ENCODE assay signal across 7 mouse cellular contexts in the genomic region with DNA sequence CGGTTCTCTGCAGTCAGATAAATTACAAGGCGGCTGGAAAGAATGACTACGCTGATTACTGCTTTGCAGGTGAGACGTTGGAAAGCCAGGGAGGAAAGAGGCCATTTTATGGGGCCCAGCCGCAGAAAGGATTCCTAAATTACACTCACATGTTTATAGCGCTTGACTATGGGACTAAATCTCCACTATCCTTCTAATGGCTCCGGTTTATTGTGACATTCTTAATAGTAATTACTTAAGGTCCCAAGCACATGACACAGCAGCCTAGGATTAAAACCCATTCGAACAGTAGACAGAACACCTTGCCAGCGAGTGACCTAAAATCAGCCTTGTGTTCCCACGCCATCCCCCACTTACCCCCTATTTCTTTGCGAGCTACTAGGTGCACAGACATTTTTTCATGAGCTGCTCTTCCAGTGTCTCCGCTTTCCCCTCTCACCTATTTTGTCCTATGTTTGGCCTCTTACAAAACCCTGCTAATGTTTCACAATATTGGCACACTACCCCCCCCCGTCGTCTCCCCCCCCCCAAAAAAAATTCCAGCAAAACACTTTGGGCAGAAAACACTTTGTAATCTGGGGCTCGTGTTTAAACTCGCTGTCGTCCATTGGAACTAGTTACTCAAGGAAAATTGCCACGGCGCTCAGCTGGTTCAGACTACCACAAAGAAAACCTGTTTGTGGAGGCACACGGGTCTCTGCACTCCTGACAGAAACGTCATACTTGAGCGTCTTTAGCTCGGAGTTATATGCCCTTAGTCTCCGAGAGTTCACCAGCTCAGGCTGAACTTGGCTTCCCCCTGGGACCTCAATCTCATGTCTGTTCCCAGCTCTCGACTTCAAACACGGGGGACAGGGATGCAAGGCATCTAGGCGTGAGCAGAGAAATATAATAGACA.
DNase-seq lines count a peak whose midpoint lies in the region; ATAC-seq and TF ChIP-seq lines count a peak whose summit lies in the region.

No protein-coding gene starts in this region.

- peak overlapping the region; percentile 21; the same call in 1 of the 2 replicates for H3K4me3 ChIP-seq in E14TG2a.4 (replicated peaks; ENCODE audit: low read length)
- H3K4me3 ChIP-seq in ES-E14 (ENCODE audit: insufficient read depth in 1 of 2, low read depth in 1 of 2, low read length in 2 of 2, poor library complexity in 1 of 2, severe bottlenecking in 1 of 2), result peak overlapping the region in 1 of 2 experiments; percentile 52; a peak in 3 of 4 replicates
- no peak overlapping the region for H3K4me3 ChIP-seq in hindbrain, embryonic 11.5 days (ENCODE audit: low read depth, low read length)
- peak overlapping the region; percentile 33 for H3K4me3 ChIP-seq in limb, embryonic 13.5 days
- peak overlapping the region; percentile 32 for H3K4me3 ChIP-seq in neural tube, embryonic 15.5 days (replicated peaks)

- no peaks in the 10 kb centered on the region for H3K27me3 ChIP-seq in E14TG2a.4 (ENCODE audit: insufficient read depth, low read length)
- H3K27me3 ChIP-seq in hindbrain, embryonic 11.5 days (ENCODE audit: control insufficient read depth, insufficient read depth, low read length), result no peaks in the 10 kb centered on the region
- peaks cover 4% of the 10 kb centered on the region; the same call in 1 of the 2 replicates for H3K27me3 ChIP-seq in limb, embryonic 13.5 days
- no peaks in the 10 kb centered on the region for H3K27me3 ChIP-seq in neural tube, embryonic 15.5 days (replicated peaks)

- H3K27ac ChIP-seq in ES-E14 (ENCODE audit: insufficient read depth, low read depth, low read length, poor library complexity, severe bottlenecking), result no peak overlapping the region
- no peak overlapping the region for H3K27ac ChIP-seq in hindbrain, embryonic 11.5 days (ENCODE audit: low read depth, low read length)
- H3K27ac ChIP-seq in limb, embryonic 13.5 days, result no peak overlapping the region
- no peak overlapping the region for H3K27ac ChIP-seq in neural tube, embryonic 15.5 days (replicated peaks)

- WGBS in hindbrain, embryonic 11.5 days, result 35% methylated on average over 27 of the region's 27 CpGs
- WGBS in limb, embryonic 13.5 days, result 14% methylated on average over 27 of the region's 27 CpGs
- WGBS in neural tube, embryonic 15.5 days, result 26% methylated on average over 27 of the region's 27 CpGs

- in situ Hi-C loops in ES-E14 (cut with MboI; ENCODE audit: low sequenced_read_pairs in 2 of 2, unreplicated experiment in 2 of 2), result no loop called here

- peak; percentile 39; the same call in 1 of the 2 replicates for ATAC-seq in hindbrain, embryonic 11.5 days (ENCODE audit: low FRiP score)
- peak; percentile 9; the same call in 1 of the 2 replicates for ATAC-seq in limb, embryonic 13.5 days (ENCODE audit: low FRiP score, low read depth)
- peak; percentile 37 for ATAC-seq in neural tube, embryonic 15.5 days (ENCODE audit: low FRiP score)

- H3K9me3 ChIP-seq in E14TG2a.4 (ENCODE audit: low read length), result no peaks in the 10 kb centered on the region
- H3K9me3 ChIP-seq in ES-E14 (ENCODE audit: control insufficient read depth, insufficient read depth, low read depth, low read length), result no peaks in the 10 kb centered on the region
- H3K9me3 ChIP-seq in hindbrain, embryonic 11.5 days (ENCODE audit: control insufficient read depth, low read length), result no peaks in the 10 kb centered on the region
- H3K9me3 ChIP-seq in limb, embryonic 13.5 days, result no peaks in the 10 kb centered on the region
- H3K9me3 ChIP-seq in neural tube, embryonic 15.5 days (replicated peaks), result no peaks in the 10 kb centered on the region

- peaks cover 12% of the 10 kb centered on the region for H3K4me1 ChIP-seq in E14TG2a.4 (replicated peaks; ENCODE audit: low read depth, low read length)
- peaks cover 0 to 2% of the 10 kb centered on the region in 2 experiments; a peak in 1 of 4 replicates for H3K4me1 ChIP-seq in ES-E14 (ENCODE audit: control insufficient read depth in 2 of 2, insufficient read depth in 2 of 2, low read length in 2 of 2, poor library complexity in 1 of 2)
- no peaks in the 10 kb centered on the region for H3K4me1 ChIP-seq in hindbrain, embryonic 11.5 days (replicated peaks; ENCODE audit: control insufficient read depth, insufficient read depth, low read length)
- H3K4me1 ChIP-seq in limb, embryonic 13.5 days, result peaks cover 66% of the 10 kb centered on the region
- peaks cover 24% of the 10 kb centered on the region for H3K4me1 ChIP-seq in neural tube, embryonic 15.5 days

- DNase-seq in ES-E14 (ENCODE audit: low read depth, low spot score), result peak; percentile 1
- DNase-seq in hindbrain, embryonic 11.5 days (ENCODE audit: low spot score), result peak; percentile 43
- DNase-seq in yolk sac, embryonic 10.5 days (ENCODE audit: low spot score), result no peak
- no peak for DNase-seq in cerebellum, postnatal 25 days

- no peak overlapping the region for H3K9ac ChIP-seq in ES-E14 (ENCODE audit: insufficient read depth, low read depth, low read length, poor library complexity, severe bottlenecking)
- no peak overlapping the region for H3K9ac ChIP-seq in hindbrain, embryonic 11.5 days (ENCODE audit: low read depth, low read length)
- no peak overlapping the region for H3K9ac ChIP-seq in limb, embryonic 13.5 days
- 0 out of 2 replicates have a peak overlapping the region, but pooled peaks have one; percentile 38 for H3K9ac ChIP-seq in neural tube, embryonic 15.5 days (replicated peaks)

- peak overlapping the region; percentile 39 for H3K4me2 ChIP-seq in hindbrain, embryonic 11.5 days (replicated peaks; ENCODE audit: low read depth, low read length)
- peak overlapping the region; percentile 60 for H3K4me2 ChIP-seq in limb, embryonic 13.5 days (replicated peaks)
- H3K4me2 ChIP-seq in neural tube, embryonic 15.5 days, result peak overlapping the region; percentile 59

- H3K36me3 ChIP-seq in E14TG2a.4 (ENCODE audit: insufficient read depth, low read length), result no peaks in the 10 kb centered on the region
- H3K36me3 ChIP-seq in ES-E14 (ENCODE audit: control insufficient read depth, insufficient read depth, low read length, poor library complexity, severe bottlenecking), result no peaks in the 10 kb centered on the region
- H3K36me3 ChIP-seq in hindbrain, embryonic 11.5 days (ENCODE audit: control insufficient read depth, insufficient read depth, low read length), result no peaks in the 10 kb centered on the region
- no peaks in the 10 kb centered on the region for H3K36me3 ChIP-seq in limb, embryonic 13.5 days
- no peaks in the 10 kb centered on the region for H3K36me3 ChIP-seq in neural tube, embryonic 15.5 days

- TF ChIP-seq CTCF in E14TG2a.4 (conservative IDR thresholded peaks at IDR 0.05; ENCODE audit: low read length), result no peak

TF ChIP-seq in ES-E14, 5 proteins besides CTCF, POLR2A, EP300 and RAD21:
- TF ChIP-seq HCFC1 (IDR thresholded peaks at IDR 0.05; ENCODE audit: borderline replicate concordance, insufficient read depth, low read length) (no peak), ZC3H11A (IDR thresholded peaks at IDR 0.05; ENCODE audit: borderline replicate concordance, low read depth, low read length) (no peak), CHD2 (IDR thresholded peaks at IDR 0.05; ENCODE audit: low read depth, low read length) (no peak), MAFK (IDR thresholded peaks at IDR 0.05; ENCODE audit: insufficient read depth, low read depth, low read length) (no peak), ZNF384 (IDR thresholded peaks at IDR 0.05; ENCODE audit: low read depth, low read length) (no peak)

Comparison
In these comparisons a context has a peak if more than half of its experiments do, and no peak if none do; other contexts are left out.
1. DNase-seq: peak in ES-E14 (single experiment) and hindbrain, embryonic 11.5 days (single experiment); none in yolk sac, embryonic 10.5 days (single experiment) and cerebellum, postnatal 25 days (0 of 2).
2. Peak in every context shown above with its lines, with median percentiles within 50 percentile points of each other: ATAC-seq and H3K4me2 ChIP-seq.